Mouse (Mus musculus): ENCODE measurements around the gene Mybph. TPM values are rescaled to one million over a fixed set of nuclear protein-coding genes. Genes with fewer than 3 reads are reported as not detected.

The Mybph gene
- total and polyA plus RNA-seq, 3 experiments, result not detected

DNA sequence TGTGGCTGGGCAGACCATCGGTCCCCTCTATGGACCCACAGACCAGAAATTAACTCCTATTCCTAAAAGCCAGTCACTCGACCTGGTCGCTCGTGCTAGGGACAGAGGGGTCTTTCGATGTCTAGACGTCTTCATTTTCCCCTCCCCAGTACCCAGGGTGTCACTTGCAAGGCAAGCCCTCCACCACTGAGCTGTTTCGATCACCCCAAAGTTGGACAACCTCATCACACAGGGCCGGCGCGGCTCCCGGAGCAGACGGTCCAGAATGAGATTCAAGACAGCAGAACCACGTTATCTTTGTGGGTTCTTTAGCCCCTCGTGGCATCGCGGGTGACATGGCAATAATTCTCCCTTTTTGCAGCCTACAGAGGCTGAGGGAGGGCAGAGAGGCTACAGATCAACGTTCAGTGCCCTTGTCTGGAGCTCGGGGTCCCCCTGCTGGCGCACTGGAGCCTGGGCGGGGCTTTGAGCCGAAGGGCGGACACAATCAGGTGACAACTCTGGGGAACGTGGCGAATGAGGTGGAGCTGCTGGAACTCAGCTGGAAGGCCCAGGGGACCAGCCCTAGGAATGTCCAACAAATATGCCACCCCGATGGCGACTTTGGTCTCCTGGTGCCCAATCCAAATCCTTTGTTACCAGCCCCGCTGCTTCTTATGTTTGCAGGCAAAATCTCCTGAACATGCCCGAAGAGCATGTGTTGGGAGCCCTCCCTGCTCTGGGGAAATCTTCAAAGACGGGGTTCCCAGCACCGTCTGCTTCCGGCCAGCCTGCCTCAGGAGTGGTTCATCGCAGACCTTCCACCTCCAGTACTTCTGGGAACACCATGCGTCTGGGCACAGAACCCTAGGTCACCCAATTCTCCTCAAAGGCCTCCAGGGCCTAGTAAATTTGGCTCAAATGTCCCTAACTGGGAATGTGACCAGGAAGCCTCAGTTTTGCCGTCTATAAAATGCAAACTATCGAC lies 51.0 kb downstream of the Mybph start (continued):
- TF ChIP-seq UBTF (IDR thresholded peaks at IDR 0.05; ENCODE audit: borderline replicate concordance, insufficient read depth, low read depth, low read length) (no peak), ETS1 (IDR thresholded peaks at IDR 0.05; ENCODE audit: low read depth, low read length) (no peak), USF1 (IDR thresholded peaks at IDR 0.05; ENCODE audit: low read depth, low read length) (0 out of 2 replicates have a peak, but pooled peaks have one; percentile 34), POLR2A (IDR thresholded peaks at IDR 0.05; ENCODE audit: control insufficient read depth in 1 of 2, insufficient read depth in 1 of 2, low read depth in 1 of 2, low read length in 2 of 2, poor library complexity in 1 of 2) (no peak), RCOR1 (IDR thresholded peaks at IDR 0.05; ENCODE audit: low read depth, low read length) (no peak), SMC3 (IDR thresholded peaks at IDR 0.05; ENCODE audit: low read depth, low read length) (peak; percentile 94), EP300 (IDR thresholded peaks at IDR 0.05; ENCODE audit: low read depth in 1 of 2, low read length in 2 of 2) (no peak), ZMIZ1 (IDR thresholded peaks at IDR 0.05; ENCODE audit: low read depth, low read length) (no peak), MAFK (IDR thresholded peaks at IDR 0.05; ENCODE audit: borderline replicate concordance, low read depth, low read length) (no peak), SIN3A (IDR thresholded peaks at IDR 0.05; ENCODE audit: low read length) (0 out of 2 replicates have a peak, but pooled peaks have one; percentile 21), CTCF (IDR thresholded peaks at IDR 0.05 in 2 of 3, conservative IDR thresholded peaks at IDR 0.05 in 1 of 3; ENCODE audit: control insufficient read depth in 1 of 3, insufficient read depth in 1 of 3, low read depth in 2 of 3, low read length in 3 of 3, poor library complexity in 1 of 3, severe bottlenecking in 1 of 3) (peak; percentile 68 to 97 (median 93)), HCFC1 (IDR thresholded peaks at IDR 0.05; ENCODE audit: low read depth, low read length) (no peak), ZKSCAN1 (IDR thresholded peaks at IDR 0.05; ENCODE audit: low read depth, low read length) (no peak), TAL1 (IDR thresholded peaks at IDR 0.05; ENCODE audit: low read length) (no peak), TCF12 (IDR thresholded peaks at IDR 0.05; ENCODE audit: low read depth, low read length) (no peak), KAT2A (conservative IDR thresholded peaks at IDR 0.05; ENCODE audit: low read depth, low read length) (no peak), CHD2 (IDR thresholded peaks at IDR 0.05; ENCODE audit: low read length) (no peak), POLR2AphosphoS5 (IDR thresholded peaks at IDR 0.05; ENCODE audit: borderline replicate concordance, low read depth, low read length) (no peak), MEF2A (IDR thresholded peaks at IDR 0.05; ENCODE audit: extremely low read depth, insufficient replicate concordance, low read depth, low read length, poor library complexity, severe bottlenecking) (no peak), JUND (IDR thresholded peaks at IDR 0.05; ENCODE audit: low read depth, low read length) (no peak)

DNA sequence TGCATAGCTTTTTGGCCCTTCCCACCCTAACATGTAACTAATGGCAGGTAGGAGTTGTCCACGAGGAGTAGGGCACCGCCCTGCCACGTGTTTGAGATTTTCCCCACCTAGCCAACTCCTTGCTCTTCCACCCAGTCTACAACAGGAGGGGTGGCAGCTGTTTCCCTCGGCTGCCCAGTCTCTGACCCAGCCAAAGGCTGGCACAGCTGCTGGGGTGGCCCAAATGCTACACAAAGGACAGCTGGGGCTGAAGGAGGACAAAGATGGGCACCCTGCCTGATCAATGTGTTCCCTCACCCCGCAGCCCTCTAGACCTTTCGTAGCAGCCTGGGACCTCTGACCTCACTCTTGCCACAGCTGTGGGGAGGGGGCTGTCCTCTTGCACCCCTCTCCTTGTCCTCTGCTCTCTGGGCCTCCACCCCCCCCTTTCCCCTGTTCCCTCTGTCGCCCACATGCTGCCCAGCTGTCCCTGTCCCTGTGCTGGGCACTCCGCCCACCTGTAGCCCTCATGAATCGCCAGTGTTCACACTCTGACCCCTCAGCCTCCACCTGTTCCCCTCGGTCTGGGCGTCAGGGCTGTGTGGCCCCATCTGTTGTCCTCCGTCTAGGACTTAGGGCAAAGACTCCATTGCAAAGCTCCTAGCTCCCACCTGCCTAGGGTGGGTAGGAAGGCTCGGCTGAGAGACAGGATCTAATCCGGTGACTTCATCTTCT lies 51.9 kb downstream of the Mybph start:
- TF ChIP-seq ZMIZ1 (IDR thresholded peaks at IDR 0.05; ENCODE audit: low read depth, low read length) (no peak), CTCF (IDR thresholded peaks at IDR 0.05 in 2 of 3, conservative IDR thresholded peaks at IDR 0.05 in 1 of 3; ENCODE audit: control insufficient read depth in 1 of 3, insufficient read depth in 1 of 3, low read depth in 2 of 3, low read length in 3 of 3, poor library complexity in 1 of 3, severe bottlenecking in 1 of 3) (no peak)
- Histone ChIP-seq H3K36me3 (ENCODE audit: control insufficient read depth in 1 of 2, insufficient read depth in 2 of 2, low read length in 2 of 2) (no peaks in the 10 kb centered on the region), H3K9ac (ENCODE audit: control insufficient read depth, low read depth, low read length, poor library complexity, severe bottlenecking) (no peak overlapping the region), H3K9me3 (replicated peaks; ENCODE audit: insufficient read depth, low read length) (no peaks in the 10 kb centered on the region), H3K27me3 (ENCODE audit: control insufficient read depth in 1 of 2, insufficient read depth in 2 of 2, low read length in 2 of 2) (peaks cover 0 to 2% of the 10 kb centered on the region in 2 experiments; a peak in 2 of 4 replicates), H3K4me1 (ENCODE audit: control insufficient read depth in 1 of 2, insufficient read depth in 2 of 2, low read length in 2 of 2) (peaks cover 0 to 3% of the 10 kb centered on the region in 2 experiments; a peak in 1 of 4 replicates), H3K4me3 (ENCODE audit: control insufficient read depth in 1 of 2, insufficient read depth in 1 of 2, low read depth in 2 of 2, low read length in 2 of 2) (no peak overlapping the region), H3K27ac (ENCODE audit: control insufficient read depth, low read depth, low read length) (no peak overlapping the region), H3K79me2 (ENCODE audit: control insufficient read depth, insufficient read depth, low read length, poor library complexity) (no peaks in the 10 kb centered on the region)
- no peak for DNase-seq (ENCODE audit: low read depth, low spot score)
